Mouse (Mus musculus) olfactory bulb, adult 2 months (tissue): ENCODE measurements around the gene Acbd5.

ENCODE experiments used
- CTCF ChIP-seq: fragments of 200-500 bp; IDR thresholded peaks from 2 replicates; pipeline ENCODE4 v1.5.1; 2012; ENCODE audit warnings: low read depth, mild to moderate bottlenecking, low read length, moderate library complexity; ENCODE audit not compliant: insufficient read depth
- POLR2A ChIP-seq: fragments of 200-500 bp; IDR thresholded peaks from 2 replicates; pipeline ENCODE4 v1.6.1; 2012; ENCODE audit warnings: mild to moderate bottlenecking, low read depth, low read length, moderate library complexity; ENCODE audit not compliant: insufficient read depth

DNA sequence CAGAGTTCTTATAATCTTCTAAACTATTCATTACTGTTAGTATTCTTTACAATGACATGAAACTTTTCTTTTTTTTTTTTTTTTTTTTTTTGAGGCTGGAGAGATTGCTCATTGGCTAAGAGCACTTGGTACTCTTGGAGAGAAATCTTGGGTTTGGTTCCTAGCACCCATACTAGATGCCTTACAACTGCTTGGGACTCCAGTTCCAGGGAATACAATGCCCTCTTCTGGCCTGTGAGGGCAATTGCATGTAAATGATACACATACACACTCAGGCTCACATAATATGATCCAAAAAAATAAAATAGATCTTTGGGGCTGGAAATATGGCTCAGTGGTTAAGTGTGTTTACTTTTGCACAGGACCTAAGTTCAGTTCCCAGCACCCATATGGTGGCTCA, 8.8 kb downstream of the Acbd5 start:
- TF ChIP-seq CTCF, result no peak
- TF ChIP-seq POLR2A, result no peak
